Mouse (Mus musculus): ENCODE data around the gene Igf2bp2. TPM values are rescaled to one million over a fixed set of nuclear protein-coding genes. Genes with fewer than 3 reads are reported as not detected.

The Igf2bp2 gene
- polyA plus RNA-seq, 1 experiment from 2014 or later = 146 TPM

- no peaks in the 10 kb centered on the region for H3K9me3 ChIP-seq (ENCODE audit: control insufficient read depth, low read depth, low read length)
- H3K4me2 ChIP-seq (replicated peaks; ENCODE audit: low read depth, low read length) = no peak overlapping the region
- H3K4me1 ChIP-seq (ENCODE audit: control insufficient read depth, insufficient read depth, low read length) = no peaks in the 10 kb centered on the region
- WGBS = 93% methylated on average over 10 of the region's 10 CpGs
- H3K27me3 ChIP-seq (ENCODE audit: control insufficient read depth, insufficient read depth, low read length) = no peaks in the 10 kb centered on the region
- no peak overlapping the region for H3K9ac ChIP-seq (replicated peaks; ENCODE audit: low read depth, low read length)
- H3K36me3 ChIP-seq (ENCODE audit: control insufficient read depth, insufficient read depth, low read length) = peaks cover 27% of the 10 kb centered on the region
- no peak overlapping the region for H3K4me3 ChIP-seq (ENCODE audit: low read depth, low read length)
- H3K27ac ChIP-seq (ENCODE audit: low read length) = no peak overlapping the region
- no peak for ATAC-seq (ENCODE audit: insufficient number of reproducible peaks, insufficient read depth, low FRiP score, low read depth)
These were observed 124.5 kb downstream of the Igf2bp2 start for GRCm38 (mm10) chr16:22038554-22038953.

DNA sequence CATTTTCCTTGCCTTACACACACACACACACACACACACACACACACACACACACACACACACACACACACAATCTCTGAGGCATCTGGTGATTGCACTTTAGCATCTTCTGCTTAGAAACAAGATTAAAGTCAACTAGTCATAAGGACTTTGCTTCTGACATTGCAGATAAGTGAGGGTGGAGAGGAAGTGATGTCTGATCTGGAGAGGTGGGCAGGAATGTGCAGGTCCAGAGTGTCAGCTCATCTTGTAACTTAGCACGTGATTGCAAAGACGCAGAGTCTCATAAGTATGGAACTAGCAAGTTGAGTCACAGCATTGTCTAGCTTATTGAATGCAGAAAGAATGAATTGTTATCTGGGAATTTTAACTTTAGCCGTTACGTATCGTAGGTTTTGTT, 135.6 kb downstream of the Igf2bp2 start:
- H3K4me1 ChIP-seq (ENCODE audit: control insufficient read depth, insufficient read depth, low read length) = no peaks in the 10 kb centered on the region
- H3K9ac ChIP-seq (replicated peaks; ENCODE audit: low read depth, low read length) = no peak overlapping the region
- no peaks in the 10 kb centered on the region for H3K27me3 ChIP-seq (ENCODE audit: control insufficient read depth, insufficient read depth, low read length)
- no peaks in the 10 kb centered on the region for H3K9me3 ChIP-seq (ENCODE audit: control insufficient read depth, low read depth, low read length)
- no peak overlapping the region for H3K27ac ChIP-seq (ENCODE audit: low read length)
- 95% methylated on average over 5 of the region's 5 CpGs for WGBS
- ATAC-seq (ENCODE audit: insufficient number of reproducible peaks, insufficient read depth, low FRiP score, low read depth) = no peak
- H3K4me2 ChIP-seq (replicated peaks; ENCODE audit: low read depth, low read length) = no peak overlapping the region
- no peak overlapping the region for H3K4me3 ChIP-seq (ENCODE audit: low read depth, low read length)
- H3K36me3 ChIP-seq (ENCODE audit: control insufficient read depth, insufficient read depth, low read length) = peaks cover 63% of the 10 kb centered on the region

- H3K27ac ChIP-seq (ENCODE audit: low read length) = no peak overlapping the region
- no peak for ATAC-seq (ENCODE audit: insufficient number of reproducible peaks, insufficient read depth, low FRiP score, low read depth)
- H3K4me2 ChIP-seq (replicated peaks; ENCODE audit: low read depth, low read length) = no peak overlapping the region
- 0 out of 2 replicates have a peak, but pooled peaks cover 5% of the 10 kb centered on the region for H3K9me3 ChIP-seq (ENCODE audit: control insufficient read depth, low read depth, low read length)
- no peak overlapping the region for H3K9ac ChIP-seq (replicated peaks; ENCODE audit: low read depth, low read length)
- 95% methylated on average over 2 of the region's 2 CpGs for WGBS
- no peak overlapping the region for H3K4me3 ChIP-seq (ENCODE audit: low read depth, low read length)
- peaks cover 45% of the 10 kb centered on the region for H3K36me3 ChIP-seq (ENCODE audit: control insufficient read depth, insufficient read depth, low read length)
- H3K4me1 ChIP-seq (ENCODE audit: control insufficient read depth, insufficient read depth, low read length) = no peaks in the 10 kb centered on the region
- no peaks in the 10 kb centered on the region for H3K27me3 ChIP-seq (ENCODE audit: control insufficient read depth, insufficient read depth, low read length)
These were observed 141.0 kb downstream of the Igf2bp2 start for GRCm38 (mm10) chr16:22022122-22022521.

- H3K27me3 ChIP-seq (ENCODE audit: control insufficient read depth, insufficient read depth, low read length) = no peaks in the 10 kb centered on the region
- ATAC-seq (ENCODE audit: insufficient number of reproducible peaks, insufficient read depth, low FRiP score, low read depth) = no peak
- H3K36me3 ChIP-seq (ENCODE audit: control insufficient read depth, insufficient read depth, low read length) = peaks cover 30% of the 10 kb centered on the region
- H3K9ac ChIP-seq (replicated peaks; ENCODE audit: low read depth, low read length) = no peak overlapping the region
- H3K4me2 ChIP-seq (replicated peaks; ENCODE audit: low read depth, low read length) = no peak overlapping the region
- peaks cover 2% of the 10 kb centered on the region; the same call in 1 of the 2 replicates for H3K4me1 ChIP-seq (ENCODE audit: control insufficient read depth, insufficient read depth, low read length)
- WGBS = 91% methylated on average over 1 of the region's 1 CpGs
- H3K4me3 ChIP-seq (ENCODE audit: low read depth, low read length) = no peak overlapping the region
- H3K9me3 ChIP-seq (ENCODE audit: control insufficient read depth, low read depth, low read length) = no peaks in the 10 kb centered on the region
- H3K27ac ChIP-seq (ENCODE audit: low read length) = no peak overlapping the region
These were observed 147.5 kb downstream of the Igf2bp2 start for GRCm38 (mm10) chr16:22015569-22015968.

- no peaks in the 10 kb centered on the region for H3K9me3 ChIP-seq (ENCODE audit: control insufficient read depth, low read depth, low read length)
- H3K4me3 ChIP-seq (ENCODE audit: low read depth, low read length) = peak overlapping the region; percentile 72
- ATAC-seq (ENCODE audit: insufficient number of reproducible peaks, insufficient read depth, low FRiP score, low read depth) = peak; percentile 57; the same call in 1 of the 2 replicates
- H3K4me2 ChIP-seq (replicated peaks; ENCODE audit: low read depth, low read length) = peak overlapping the region; percentile 63
- peak overlapping the region; percentile 69; the same call in 1 of the 2 replicates for H3K27ac ChIP-seq (ENCODE audit: low read length)
- H3K4me1 ChIP-seq (ENCODE audit: control insufficient read depth, insufficient read depth, low read length) = peaks cover 9% of the 10 kb centered on the region
- peak overlapping the region; percentile 67 for H3K9ac ChIP-seq (replicated peaks; ENCODE audit: low read depth, low read length)
- no peaks in the 10 kb centered on the region for H3K36me3 ChIP-seq (ENCODE audit: control insufficient read depth, insufficient read depth, low read length)
- WGBS = 0% methylated on average over 51 of the region's 51 CpGs
- H3K27me3 ChIP-seq (ENCODE audit: control insufficient read depth, insufficient read depth, low read length) = no peaks in the 10 kb centered on the region
These were observed 153.5 kb downstream of the Igf2bp2 start for GRCm38 (mm10) chr16:22009596-22009995.

GRCm38 (mm10) chr16:22009099-22009584, 154.0 kb downstream of the Igf2bp2 start, which contains the start of gene Senp2:
Senp2 (plus strand) TSS chr16:22009484.
- H3K27me3 ChIP-seq (ENCODE audit: control insufficient read depth, insufficient read depth, low read length) = no peaks in the 10 kb centered on the region
- peak within 1 kb of the TSS; percentile 69; the same call in 1 of the 2 replicates for H3K27ac ChIP-seq (ENCODE audit: low read length)
- peak within 1 kb of the TSS; percentile 72 for H3K4me3 ChIP-seq (ENCODE audit: low read depth, low read length)
- H3K36me3 ChIP-seq (ENCODE audit: control insufficient read depth, insufficient read depth, low read length) = no peaks in the 10 kb centered on the region
- H3K9ac ChIP-seq (replicated peaks; ENCODE audit: low read depth, low read length) = peak within 1 kb of the TSS; percentile 67
- H3K4me2 ChIP-seq (replicated peaks; ENCODE audit: low read depth, low read length) = peak within 1 kb of the TSS; percentile 63
- ATAC-seq (ENCODE audit: insufficient number of reproducible peaks, insufficient read depth, low FRiP score, low read depth) = peak; percentile 98
- WGBS = under 1% methylated on average over 45 of the region's 45 CpGs
- H3K9me3 ChIP-seq (ENCODE audit: control insufficient read depth, low read depth, low read length) = no peaks in the 10 kb centered on the region
- H3K4me1 ChIP-seq (ENCODE audit: control insufficient read depth, insufficient read depth, low read length) = peaks cover 9% of the 10 kb centered on the region

Other genes starting within 250 kb of the Igf2bp2 start
- gene Tmem41a, start 215.7 kb downstream of the Igf2bp2 start, polyA plus RNA-seq (2014; fragmentation: Nextera tagmentation; extraction: Ambion mirVana) = 31.1 and 36.2 TPM in 2 replicates
- 4.6 and 6.1 TPM in 2 replicates for gene Liph, start 167.6 kb downstream of the Igf2bp2 start, polyA plus RNA-seq (2014; fragmentation: Nextera tagmentation; extraction: Ambion mirVana)
- gene Senp2, start 153.8 kb downstream of the Igf2bp2 start, polyA plus RNA-seq (2014; fragmentation: Nextera tagmentation; extraction: Ambion mirVana) = 53.7 and 56.1 TPM in 2 replicates
- 355 and 370 TPM in 2 replicates for gene Tra2b, start 102.7 kb upstream of the Igf2bp2 start, polyA plus RNA-seq (2014; fragmentation: Nextera tagmentation; extraction: Ambion mirVana)